Mouse (Mus musculus) megakaryocyte, embryonic 14.5 days (primary cell): ENCODE results near the gene Cd247.

Experiments used
- FLI1 ChIP-seq: IDR thresholded peaks from 2 replicates; pipeline ENCODE4 v1.6.1; 2012; ENCODE audit warnings: low read length, inconsistent platforms, mixed read lengths
- GATA1 ChIP-seq: IDR thresholded peaks from 3 replicates; pipeline ENCODE4 v1.6.1; 2012; ENCODE audit warnings: mixed read lengths, low read length, inconsistent platforms, borderline replicate concordance

DNA sequence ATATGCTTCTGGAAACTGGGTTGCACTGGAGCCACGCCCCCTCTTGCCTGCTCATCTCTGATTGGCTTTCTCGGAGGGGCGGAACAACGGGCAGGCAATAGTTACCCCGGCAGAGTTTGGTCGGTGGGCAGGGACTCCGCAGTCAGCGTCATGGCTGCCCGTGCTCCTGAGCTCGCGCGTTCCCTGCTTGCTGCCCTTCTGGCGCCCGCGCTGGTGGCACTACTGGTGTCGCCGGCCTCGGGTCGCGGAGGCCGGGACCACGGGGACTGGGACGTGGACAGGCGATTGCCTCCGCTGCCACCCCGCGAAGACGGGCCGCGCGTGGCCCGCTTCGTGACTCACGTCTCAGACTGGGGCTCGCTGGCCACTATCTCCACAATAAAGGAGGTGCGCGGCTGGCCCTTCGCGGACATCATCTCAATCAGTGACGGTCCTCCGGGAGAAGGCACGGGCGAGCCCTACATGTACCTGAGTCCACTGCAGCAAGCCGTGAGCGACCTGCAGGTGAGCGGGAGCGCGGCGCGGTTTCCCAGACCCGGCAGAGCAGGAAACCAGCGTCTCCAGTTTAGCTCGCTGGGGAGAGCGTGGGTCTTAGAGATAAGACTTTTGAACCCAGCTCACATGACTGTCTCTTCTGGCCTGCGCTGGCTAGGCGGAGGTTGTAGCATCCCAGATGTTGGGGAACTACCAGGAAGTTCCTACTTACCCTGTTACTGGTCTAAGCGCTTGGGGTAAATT, 24.7 kb upstream of the Cd247 start, which contains the start of gene Creg1:
- TF ChIP-seq GATA1 (no peak), FLI1 (no peak)
